Mouse (Mus musculus) c-Kit-positive CD71-negative TER-119-negative erythroid progenitor cells, embryonic 14.5 days (primary cell): Measurements from ENCODE around the gene 1110004F10Rik.

Experiments
- DNase-seq: peaks from one replicate; pipeline ENCODE4 v3.0.0-alpha.2; 2013; ENCODE audit warnings: low read depth

The 1110004F10Rik gene

DNA sequence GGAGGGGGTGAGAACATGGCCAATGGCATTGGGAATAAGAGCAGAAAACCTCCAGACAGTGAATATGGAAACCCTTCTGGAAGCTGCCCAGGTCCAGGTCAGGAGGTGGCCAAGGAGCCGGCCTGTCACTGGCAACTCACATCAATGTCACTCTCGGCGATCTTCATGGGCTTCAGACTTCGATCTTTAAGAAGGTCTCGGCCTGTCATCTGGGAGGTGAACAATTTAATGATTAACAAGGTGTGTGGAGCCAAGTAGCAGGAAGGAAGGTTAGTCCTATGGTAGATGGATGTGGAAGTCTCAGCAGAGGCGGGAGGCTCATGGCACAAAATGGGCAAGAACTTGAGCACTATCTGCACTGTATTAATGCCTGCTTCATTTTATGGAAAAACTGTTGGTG is 105.8 kb downstream of the 1110004F10Rik start:
- DNase-seq = no peak

DNA sequence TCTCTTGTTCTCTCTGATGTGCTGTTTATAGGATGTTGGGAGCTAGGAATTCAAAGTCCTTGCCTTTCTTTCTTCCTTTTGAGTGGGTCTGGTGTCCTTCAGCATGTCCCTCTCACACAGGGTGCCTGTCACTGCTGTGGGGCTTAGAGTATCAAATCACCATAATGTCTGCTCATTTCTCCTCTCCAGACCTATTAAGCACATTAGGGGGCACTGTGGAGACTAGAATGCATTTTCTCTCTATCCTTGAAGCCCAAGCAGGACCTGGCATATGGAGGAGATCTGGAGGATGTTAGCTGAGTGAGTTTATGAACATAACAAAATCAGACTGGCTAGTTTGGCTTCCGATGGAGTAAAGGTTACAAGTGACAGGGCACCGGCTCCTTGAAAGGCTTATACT is 107.9 kb downstream of the 1110004F10Rik start:
- no peak for DNase-seq

DNA sequence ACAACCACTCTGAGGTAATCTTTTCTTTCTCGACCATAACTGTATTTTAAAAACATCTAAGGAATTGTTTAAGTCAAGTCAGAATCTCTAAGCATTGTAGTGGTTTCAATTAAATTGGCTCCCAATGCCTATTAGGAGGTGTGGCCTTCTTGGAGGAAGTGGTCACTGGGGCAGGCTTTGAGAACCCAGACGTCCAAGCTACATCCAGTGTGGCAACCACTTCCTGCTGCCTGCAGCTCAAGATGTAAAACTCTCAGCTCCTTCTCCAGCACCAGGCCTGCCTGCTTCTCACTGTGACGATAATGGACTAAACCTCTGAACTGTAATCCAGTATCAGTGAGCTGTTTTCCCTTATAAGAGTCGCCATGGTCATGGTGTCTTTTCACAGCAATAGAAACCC is 110.4 kb downstream of the 1110004F10Rik start:
- no peak for DNase-seq

DNA sequence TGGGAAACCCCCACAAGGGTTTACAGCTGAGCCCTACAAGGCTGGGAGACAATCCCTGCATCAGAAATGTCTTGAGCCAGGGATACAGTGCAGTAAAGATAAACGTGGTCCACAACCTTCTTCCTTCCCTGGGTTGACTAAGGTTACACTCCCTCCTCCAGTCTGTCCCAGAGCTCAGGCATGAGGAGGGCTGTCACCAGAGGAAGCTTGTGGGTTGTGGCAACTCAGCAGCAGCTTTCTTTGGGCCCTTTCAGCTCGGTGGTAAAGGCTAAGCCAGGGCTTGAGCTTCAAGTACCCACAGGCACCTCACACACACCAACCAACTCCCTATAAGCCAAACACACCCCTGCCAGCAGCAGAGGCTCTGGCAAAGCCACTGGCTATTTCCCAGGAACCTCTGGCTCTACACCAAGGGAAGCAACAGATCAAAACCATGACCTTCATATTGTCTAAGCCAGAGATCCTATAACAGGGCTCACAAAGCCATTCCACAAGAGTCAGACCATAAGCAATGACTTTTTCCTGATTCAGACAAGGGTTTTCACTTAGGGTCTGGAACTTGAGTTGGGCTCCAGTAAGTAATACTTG is 114.7 kb downstream of the 1110004F10Rik start:
- no peak for DNase-seq
